Mouse (Mus musculus) stomach, embryonic 14.5 days (tissue): ENCODE measurements around the gene Rcl1. TPM values are rescaled to one million over a fixed set of nuclear protein-coding genes. Genes with fewer than 3 reads are reported as not detected.

ENCODE experiments used
- ATAC-seq: fragments of 200-750 bp; cut with Nextera tagmentation; 2 replicates; pipeline ENCODE4 v1.8.0; 2017; ENCODE audit warnings: low read depth, moderate TSS enrichment; ENCODE audit not compliant: insufficient number of reproducible peaks, insufficient read depth, low FRiP score
- H3K27ac ChIP-seq: fragments of 300-500 bp; sonication (generic); 2 replicates; pipeline ENCODE4 v1.5.1; 2014; ENCODE audit warnings: mild to moderate bottlenecking, low read length, moderate library complexity, mixed read lengths
- H3K27me3 ChIP-seq: fragments of 300-500 bp; sonication (generic); 2 replicates; pipeline ENCODE4 v1.6.1; 2014; ENCODE audit warnings: low read length, control low read depth, mixed read lengths; ENCODE audit not compliant: control insufficient read depth, insufficient read depth
- H3K36me3 ChIP-seq: fragments of 300-500 bp; sonication (generic); 2 replicates; pipeline ENCODE4 v1.6.1; 2014; ENCODE audit warnings: mild to moderate bottlenecking, control low read depth, low read length, moderate library complexity, mixed read lengths; ENCODE audit not compliant: control insufficient read depth, insufficient read depth
- H3K4me1 ChIP-seq: fragments of 300-500 bp; sonication (generic); 2 replicates; pipeline ENCODE4 v1.6.1; 2014; ENCODE audit warnings: low read length, control low read depth, mixed read lengths; ENCODE audit not compliant: control insufficient read depth, insufficient read depth
- H3K4me2 ChIP-seq: fragments of 300-500 bp; sonication (generic); replicated peaks from 2 replicates; pipeline ENCODE4 v1.6.1; 2014; ENCODE audit warnings: low read depth, low read length, control low read depth
- H3K4me3 ChIP-seq: fragments of 300-500 bp; sonication (generic); 2 replicates; pipeline ENCODE4 v1.5.1; 2014; ENCODE audit warnings: low read depth, low read length, control low read depth
- H3K9ac ChIP-seq: fragments of 300-500 bp; sonication (generic); replicated peaks from 2 replicates; pipeline ENCODE4 v1.6.1; 2014; ENCODE audit warnings: low read depth, mild to moderate bottlenecking, control low read depth, low read length, moderate library complexity, mixed read lengths
- H3K9me3 ChIP-seq: fragments of 300-500 bp; sonication (generic); 2 replicates; pipeline ENCODE4 v1.6.1; 2016; ENCODE audit warnings: low read depth, low read length, control low read depth; ENCODE audit not compliant: control insufficient read depth
- WGBS: fragments of 180-500 bp; shearing (Covaris S2); extraction: QIAGEN DNeasy Blood & Tissue Kit; methylation state at CpG from one replicate; pipeline ENCODE4 v1.1.7; 2014; 5-methylcytosine and 5-hydroxymethylcytosine counted together
- polyA plus RNA-seq: library from polyadenylated mRNA; unstranded; fragments of >200 nt; fragmentation: Nextera tagmentation; extraction: Ambion mirVana; gene quantifications from 2 replicates; pipeline ENCODE4 v1.2.1, GENCODE M21; 2014

Gene Rcl1
- polyA plus RNA-seq, 1 experiment from 2014 or later = 50.7 TPM

DNA sequence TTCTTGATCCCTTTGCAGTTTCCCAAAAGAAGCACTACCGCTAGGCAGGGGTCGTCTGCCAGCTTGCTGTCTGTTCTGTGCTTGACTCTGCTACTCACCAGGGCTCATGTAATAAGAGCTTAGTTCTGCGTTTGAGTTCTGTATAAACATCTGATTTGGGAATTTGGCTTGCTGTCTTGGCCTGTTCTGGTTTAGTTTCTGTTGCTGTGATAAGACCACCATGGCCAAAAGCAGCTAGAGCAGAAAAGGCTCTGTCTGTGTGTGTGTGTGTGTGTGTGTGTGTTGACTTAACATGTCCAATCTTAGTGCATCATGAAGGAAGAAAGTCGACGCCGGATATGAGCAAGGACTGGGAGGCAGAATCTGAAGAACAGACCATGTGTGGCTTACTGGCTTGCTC lies 44.2 kb downstream of the Rcl1 start:
- H3K36me3 ChIP-seq = peaks cover 3% of the 10 kb centered on the region; the same call in 1 of the 2 replicates
- WGBS = 76% methylated on average over 6 of the region's 6 CpGs
- no peaks in the 10 kb centered on the region for H3K4me1 ChIP-seq
- no peak overlapping the region for H3K4me3 ChIP-seq
- H3K4me2 ChIP-seq = no peak overlapping the region
- no peak for ATAC-seq
- H3K9me3 ChIP-seq = no peaks in the 10 kb centered on the region
- H3K27me3 ChIP-seq = no peaks in the 10 kb centered on the region
- H3K9ac ChIP-seq = no peak overlapping the region
- no peak overlapping the region for H3K27ac ChIP-seq

DNA sequence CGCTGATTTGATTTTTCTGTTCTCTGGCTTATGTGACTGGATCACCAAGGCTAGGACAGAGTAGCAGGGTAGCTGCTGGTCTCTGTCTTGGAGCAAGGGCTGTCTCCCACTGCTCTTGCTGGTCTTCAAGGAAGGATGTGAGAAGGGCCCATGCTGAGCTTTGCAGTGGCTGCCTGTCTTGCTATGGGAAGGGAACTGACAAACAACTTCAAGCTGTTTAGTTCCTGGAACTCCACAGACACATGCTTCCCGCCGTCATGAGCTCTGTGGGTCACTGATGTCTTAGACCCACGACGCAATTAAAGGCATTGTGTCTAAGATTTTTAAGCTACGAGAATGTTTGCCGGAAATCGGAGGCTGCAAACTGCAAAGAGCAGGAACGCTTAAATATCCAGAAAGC lies 45.6 kb downstream of the Rcl1 start:
- H3K9me3 ChIP-seq = no peaks in the 10 kb centered on the region
- no peak for ATAC-seq
- H3K27ac ChIP-seq = no peak overlapping the region; the same call in 1 of the 2 replicates
- no peak overlapping the region for H3K4me2 ChIP-seq
- 82% methylated on average over 9 of the region's 9 CpGs for whole genome bisulfite sequencing
- no peaks in the 10 kb centered on the region for H3K27me3 ChIP-seq
- H3K36me3 ChIP-seq = peaks cover 3% of the 10 kb centered on the region; the same call in 1 of the 2 replicates
- H3K4me3 ChIP-seq = no peak overlapping the region
- no peak overlapping the region for H3K9ac ChIP-seq
- no peaks in the 10 kb centered on the region for H3K4me1 ChIP-seq

DNA sequence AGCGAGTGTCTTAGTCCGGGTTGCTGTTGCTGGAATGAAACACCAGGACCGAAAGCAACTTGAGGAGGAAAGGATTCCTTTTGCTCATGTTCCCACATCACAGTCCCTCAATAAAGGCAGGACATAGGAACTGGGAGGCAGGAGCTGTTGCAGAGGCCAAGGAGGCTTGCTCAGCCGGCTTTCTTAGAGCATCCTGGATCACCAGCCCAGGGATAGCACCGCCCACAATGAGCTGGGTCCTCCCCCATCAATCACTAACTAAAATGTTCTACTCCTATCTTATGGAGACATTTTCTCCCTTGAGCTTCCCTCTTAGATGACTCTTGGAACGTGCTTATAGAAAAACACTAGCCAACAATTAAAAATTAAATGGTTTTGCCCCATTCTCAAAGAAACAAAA lies 48.4 kb downstream of the Rcl1 start:
- no peaks in the 10 kb centered on the region for H3K27me3 ChIP-seq
- no peaks in the 10 kb centered on the region for H3K9me3 ChIP-seq
- H3K9ac ChIP-seq = no peak overlapping the region
- H3K36me3 ChIP-seq = no peaks in the 10 kb centered on the region
- no peaks in the 10 kb centered on the region for H3K4me1 ChIP-seq
- no peak overlapping the region for H3K4me3 ChIP-seq
- no peak overlapping the region for H3K4me2 ChIP-seq
- WGBS = 66% methylated on average over 6 of the region's 6 CpGs
- no peak for ATAC-seq
- H3K27ac ChIP-seq = no peak overlapping the region

DNA sequence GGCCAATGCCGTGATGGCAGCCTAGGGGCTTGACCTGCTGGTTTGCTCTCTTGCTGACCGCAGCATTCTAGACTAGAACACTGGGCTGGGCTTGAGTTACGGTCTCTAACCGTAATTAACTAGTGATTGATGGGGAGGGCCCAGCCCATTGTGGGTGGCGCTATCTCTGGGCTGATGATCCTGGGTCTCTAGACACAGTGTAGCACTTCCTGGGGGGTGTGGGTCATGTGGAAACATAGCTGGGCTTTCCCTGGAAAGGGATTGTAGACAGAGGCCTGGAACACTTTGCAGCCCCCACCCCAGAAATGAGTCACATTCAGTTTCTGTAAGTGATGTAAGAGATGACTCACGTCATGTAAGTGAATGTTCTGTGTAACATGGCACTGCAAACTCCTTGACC lies 48.9 kb downstream of the Rcl1 start:
- Histone ChIP-seq H3K27me3 (no peaks in the 10 kb centered on the region), H3K27ac (no peak overlapping the region), H3K9ac (no peak overlapping the region), H3K36me3 (no peaks in the 10 kb centered on the region), H3K4me3 (no peak overlapping the region), H3K9me3 (no peaks in the 10 kb centered on the region), H3K4me1 (no peaks in the 10 kb centered on the region), H3K4me2 (no peak overlapping the region)
- ATAC-seq = no peak; the same call in 1 of the 2 replicates
- 41% methylated on average over 6 of the region's 6 CpGs for WGBS

DNA sequence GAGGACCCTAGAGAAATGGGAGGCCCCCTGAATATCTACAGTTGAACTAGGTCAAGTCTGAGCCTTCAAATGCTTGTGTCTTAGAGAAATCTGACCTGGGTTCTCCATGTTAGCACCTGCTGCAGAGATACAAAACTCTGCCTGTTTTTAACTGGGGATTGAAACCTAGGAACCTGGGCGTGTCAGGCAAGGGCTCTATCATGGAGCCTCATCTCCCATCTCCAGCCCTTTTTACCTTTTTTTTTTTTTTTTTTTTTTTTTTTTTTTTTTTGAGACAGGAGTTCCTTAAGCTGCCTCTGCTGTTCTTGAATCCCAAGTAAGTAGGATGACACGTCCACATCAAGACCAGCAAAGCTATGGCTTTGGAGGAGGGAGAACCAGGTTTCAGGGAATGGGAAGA lies 50.3 kb downstream of the Rcl1 start:
- Histone ChIP-seq H3K9ac (no peak overlapping the region), H3K36me3 (no peaks in the 10 kb centered on the region), H3K4me1 (no peaks in the 10 kb centered on the region), H3K27ac (no peak overlapping the region), H3K27me3 (no peaks in the 10 kb centered on the region), H3K4me3 (no peak overlapping the region), H3K4me2 (no peak overlapping the region), H3K9me3 (no peaks in the 10 kb centered on the region)
- WGBS = 83% methylated on average over 2 of the region's 2 CpGs
- no peak for ATAC-seq

DNA sequence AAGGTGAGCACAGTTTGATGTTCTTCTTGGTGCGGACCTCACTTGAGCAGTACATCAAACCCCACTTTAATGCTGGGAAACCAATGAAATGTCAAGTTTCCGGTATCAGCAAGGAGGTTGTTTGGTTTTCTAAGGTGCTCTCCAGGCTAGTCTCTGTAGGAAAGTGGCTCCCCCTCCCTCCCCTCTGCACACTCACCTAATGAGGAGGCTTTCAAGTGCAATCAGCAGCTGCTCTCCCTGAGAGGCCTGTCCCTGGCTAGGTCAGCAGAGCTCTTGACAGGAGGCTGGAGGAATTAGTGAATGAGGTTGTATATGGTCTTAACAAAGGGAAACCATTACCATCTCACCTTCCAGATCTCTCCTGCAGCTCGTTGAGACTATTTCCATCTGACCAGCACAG lies 54.4 kb downstream of the Rcl1 start:
- no peaks in the 10 kb centered on the region for H3K9me3 ChIP-seq

DNA sequence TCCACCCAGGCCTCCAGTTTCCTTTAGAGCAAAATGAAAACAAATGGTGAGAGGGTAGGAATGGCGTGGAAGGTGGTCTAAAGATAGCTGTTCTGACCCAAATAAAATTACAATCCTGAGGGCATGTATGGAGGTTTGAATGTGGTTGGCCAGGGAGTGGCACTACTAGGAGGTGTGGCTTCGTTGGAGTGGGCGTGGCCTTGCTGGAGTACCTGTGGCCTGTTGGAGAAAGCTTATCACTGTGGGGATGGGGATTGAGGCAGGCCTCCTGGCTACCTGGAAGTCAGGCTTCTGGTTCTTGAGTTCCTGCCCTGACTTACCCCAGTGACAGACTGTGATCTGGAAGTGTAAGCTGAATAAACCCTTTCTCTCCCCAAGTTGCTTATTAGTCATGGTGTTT lies 55.2 kb downstream of the Rcl1 start:
- ATAC-seq = no peak
- 52% methylated on average over 3 of the region's 3 CpGs for WGBS
- Histone ChIP-seq H3K4me1 (no peaks in the 10 kb centered on the region), H3K36me3 (no peaks in the 10 kb centered on the region), H3K4me3 (no peak overlapping the region), H3K27ac (no peak overlapping the region), H3K9ac (no peak overlapping the region), H3K9me3 (no peaks in the 10 kb centered on the region), H3K27me3 (no peaks in the 10 kb centered on the region), H3K4me2 (no peak overlapping the region)

More for the DNA sequence above, 54.4 kb downstream of the Rcl1 start:
- Histone ChIP-seq H3K4me1 (no peaks in the 10 kb centered on the region), H3K4me2 (no peak overlapping the region), H3K9ac (no peak overlapping the region), H3K27ac (no peak overlapping the region), H3K36me3 (no peaks in the 10 kb centered on the region), H3K4me3 (no peak overlapping the region), H3K27me3 (no peaks in the 10 kb centered on the region)
- ATAC-seq = no peak
- 58% methylated on average over 3 of the region's 3 CpGs for WGBS

DNA sequence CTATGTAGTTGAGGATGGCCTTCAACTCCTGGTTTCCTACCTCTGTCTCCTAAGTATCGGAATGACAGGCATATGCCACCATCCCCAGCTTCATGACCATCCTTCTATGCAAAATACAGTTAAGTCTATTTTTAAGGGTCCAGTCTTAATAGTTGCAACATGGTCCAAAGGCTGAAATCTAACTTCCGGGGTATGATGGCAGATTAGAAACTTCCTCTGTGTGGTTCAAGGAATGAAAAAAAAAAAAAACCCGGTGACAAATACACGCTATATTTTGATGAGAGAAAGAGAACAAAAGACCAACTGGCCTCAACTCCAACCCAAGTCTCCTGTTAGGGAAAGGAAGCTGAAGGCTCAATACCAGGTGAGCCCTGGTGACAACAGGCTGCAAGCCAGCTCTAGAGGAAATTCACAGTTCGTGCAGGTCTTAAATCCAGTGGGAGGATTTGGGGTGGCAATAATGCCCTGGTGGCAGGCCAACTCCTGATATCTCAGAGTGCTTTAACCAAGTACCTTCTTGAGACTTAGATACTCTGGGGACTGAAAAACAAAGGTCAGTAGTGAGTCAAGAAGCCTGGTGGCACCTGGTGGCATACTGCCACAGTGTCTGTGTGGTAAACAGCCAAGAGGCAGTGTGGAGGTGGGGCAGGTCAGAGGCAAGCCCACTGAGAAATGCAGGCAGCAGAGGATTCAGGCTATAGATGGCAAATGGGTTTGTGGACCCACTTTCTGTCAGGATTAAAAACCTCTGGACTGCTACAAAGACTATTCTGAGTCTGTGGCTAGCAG lies 56.7 kb downstream of the Rcl1 start:
- 92% methylated on average over 5 of the region's 5 CpGs for WGBS

DNA sequence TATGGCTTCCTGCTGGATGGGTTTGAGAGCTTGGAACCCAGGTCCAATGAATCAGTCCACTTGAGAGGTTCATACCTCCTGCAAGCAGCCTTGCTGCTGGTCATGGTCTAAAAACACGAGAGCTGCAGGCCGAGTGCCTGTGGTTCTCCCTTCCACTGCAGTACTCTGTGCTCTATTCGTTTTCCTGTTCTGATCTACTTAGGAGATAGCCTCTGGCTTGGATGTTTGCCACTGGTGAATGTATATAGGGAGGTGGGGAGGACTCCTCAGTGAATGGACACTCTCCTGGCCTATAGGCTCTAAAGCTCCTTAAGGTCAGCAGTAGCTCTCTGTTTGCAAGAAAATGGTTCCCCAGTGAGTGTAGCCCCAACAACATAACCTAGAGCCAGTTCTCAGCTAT lies 57.3 kb downstream of the Rcl1 start:
- no peak overlapping the region for H3K27ac ChIP-seq
- H3K9me3 ChIP-seq = 0 out of 2 replicates have a peak, but pooled peaks cover 3% of the 10 kb centered on the region
- H3K9ac ChIP-seq = no peak overlapping the region
- H3K4me1 ChIP-seq = no peaks in the 10 kb centered on the region
- whole genome bisulfite sequencing = 73% methylated on average over 3 of the region's 3 CpGs
- no peaks in the 10 kb centered on the region for H3K36me3 ChIP-seq
- H3K27me3 ChIP-seq = no peaks in the 10 kb centered on the region
- no peak overlapping the region for H3K4me3 ChIP-seq
- no peak for ATAC-seq
- H3K4me2 ChIP-seq = no peak overlapping the region

More for the DNA sequence above, 56.7 kb downstream of the Rcl1 start:
- Histone ChIP-seq H3K4me2 (no peak overlapping the region), H3K9ac (no peak overlapping the region), H3K4me1 (no peaks in the 10 kb centered on the region), H3K4me3 (no peak overlapping the region), H3K27me3 (no peaks in the 10 kb centered on the region), H3K36me3 (no peaks in the 10 kb centered on the region), H3K27ac (no peak overlapping the region), H3K9me3 (no peaks in the 10 kb centered on the region)
- ATAC-seq = no peak
